Mouse (Mus musculus) CH12.LX (cell line): ENCODE data around the gene Car15. TPM values are rescaled to one million over a fixed set of nuclear protein-coding genes. Genes with fewer than 3 reads are reported as not detected.

ENCODE experiments used
- DNase-seq: peaks from one replicate; pipeline ENCODE4 v3.0.0-alpha.2; 2013; ENCODE audit errors: extremely low read depth
- H3K27ac ChIP-seq: 2 replicates; pipeline ENCODE4 v1.5.1; 2012; ENCODE audit warnings: low read depth, mild to moderate bottlenecking, control low read depth, moderate library complexity; ENCODE audit not compliant: insufficient read depth
- H3K27me3 ChIP-seq: replicated peaks from 2 replicates; pipeline ENCODE3; 2012; ENCODE audit warnings: inconsistent platforms
- H3K36me3 ChIP-seq, 2 experiments: replicated peaks in 1 of 2; 2 replicates each; pipeline versions ENCODE3 to v1.6.1; 2012; ENCODE audit warnings: inconsistent platforms in 1 of 2, low read length in 1 of 2, mild to moderate bottlenecking in 1 of 2, mixed read lengths in 1 of 2, moderate library complexity in 1 of 2; ENCODE audit not compliant: control insufficient read depth in 1 of 2, insufficient read depth in 1 of 2
- H3K4me1 ChIP-seq, 2 experiments: 2 replicates each; pipeline ENCODE4 v1.6.1; 2012; ENCODE audit warnings: inconsistent platforms in 1 of 2, moderate library complexity in 1 of 2; ENCODE audit not compliant: insufficient read depth in 2 of 2, control insufficient read depth in 1 of 2
- H3K4me2 ChIP-seq: 2 replicates; pipeline ENCODE4 v1.6.1; 2012; ENCODE audit warnings: low read depth, mild to moderate bottlenecking, control low read depth; ENCODE audit not compliant: poor library complexity, insufficient read depth, severe bottlenecking
- H3K4me3 ChIP-seq, 3 experiments: fragments of 150-350 bp in 1 of 3; sonication (generic) in 1 of 3; replicated peaks in 1 of 3; 2 replicates each; pipeline versions ENCODE3 to v1.5.1; 2011 to 2012; ENCODE audit warnings: low read depth in 2 of 3, low read length in 2 of 3, mild to moderate bottlenecking in 2 of 3, moderate library complexity in 2 of 3, control low read depth in 1 of 3, improper control_type of control experiment in 1 of 3, inconsistent platforms in 1 of 3, mixed read lengths in 1 of 3; ENCODE audit not compliant: poor library complexity in 1 of 3
- H3K79me2 ChIP-seq: replicated peaks from 2 replicates; pipeline ENCODE4 v1.6.1; 2012; ENCODE audit warnings: mild to moderate bottlenecking, moderate library complexity; ENCODE audit not compliant: control insufficient read depth, poor library complexity, insufficient read depth, severe bottlenecking; ENCODE audit errors: extremely low read depth
- H3K9ac ChIP-seq: 2 replicates; pipeline ENCODE4 v1.6.1; 2012; ENCODE audit warnings: low read depth, mild to moderate bottlenecking, control low read depth, moderate library complexity; ENCODE audit not compliant: insufficient read depth
- H3K9me3 ChIP-seq: replicated peaks from 2 replicates; pipeline ENCODE3; 2012; ENCODE audit warnings: low read length, inconsistent platforms, mixed read lengths
- CHD2 ChIP-seq: IDR thresholded peaks from 2 replicates; pipeline ENCODE4 v1.6.1; 2011; ENCODE audit warnings: low read length, improper control_type of control experiment
- CTCF ChIP-seq, 2 experiments: IDR thresholded peaks in 1 of 2; conservative IDR thresholded peaks in 1 of 2; 2 replicates each; pipeline ENCODE4 v1.5.1; 2011 to 2012; ENCODE audit warnings: low read depth in 2 of 2, low read length in 2 of 2, improper control_type of control experiment in 1 of 2, inconsistent platforms in 1 of 2, mild to moderate bottlenecking in 1 of 2, moderate library complexity in 1 of 2
- ELF1 ChIP-seq: IDR thresholded peaks from 2 replicates; pipeline ENCODE4 v1.6.1; 2014; ENCODE audit warnings: low read depth, mild to moderate bottlenecking, inconsistent platforms, low read length, improper control_type of control experiment
- EP300 ChIP-seq: IDR thresholded peaks from 2 replicates; pipeline ENCODE4 v1.6.1; 2011; ENCODE audit warnings: low read length, improper control_type of control experiment
- HCFC1 ChIP-seq: IDR thresholded peaks from 2 replicates; pipeline ENCODE4 v1.6.1; 2012; ENCODE audit warnings: low read depth, mild to moderate bottlenecking, inconsistent platforms, low read length, improper control_type of control experiment
- JUN ChIP-seq: IDR thresholded peaks from 2 replicates; pipeline ENCODE4 v1.6.1; 2011; ENCODE audit warnings: low read depth, mild to moderate bottlenecking, low read length, improper control_type of control experiment, moderate library complexity; ENCODE audit not compliant: insufficient read depth
- KAT2A ChIP-seq: IDR thresholded peaks from 2 replicates; pipeline ENCODE4 v1.6.1; 2012; ENCODE audit warnings: low read length, improper control_type of control experiment, inconsistent platforms; ENCODE audit not compliant: insufficient replicate concordance
- MAFK ChIP-seq: IDR thresholded peaks from 2 replicates; pipeline ENCODE4 v1.6.1; 2011; ENCODE audit warnings: low read length, improper control_type of control experiment; ENCODE audit not compliant: insufficient replicate concordance
- MAX ChIP-seq: IDR thresholded peaks from 2 replicates; pipeline ENCODE4 v1.6.1; 2011; ENCODE audit warnings: low read length, improper control_type of control experiment
- PAX5 ChIP-seq: IDR thresholded peaks from 2 replicates; pipeline ENCODE4 v1.6.1; 2012; ENCODE audit warnings: low read length, inconsistent platforms, mixed read lengths
- RCOR1 ChIP-seq: conservative IDR thresholded peaks from 2 replicates; pipeline ENCODE4 v1.6.1; 2012; ENCODE audit warnings: low read depth, mild to moderate bottlenecking, inconsistent platforms, low read length, improper control_type of control experiment
- SIN3A ChIP-seq: IDR thresholded peaks from 2 replicates; pipeline ENCODE4 v1.6.1; 2012; ENCODE audit warnings: low read length, improper control_type of control experiment, inconsistent platforms
- SMC3 ChIP-seq: IDR thresholded peaks from 2 replicates; pipeline ENCODE4 v1.6.1; 2011; ENCODE audit warnings: low read depth, low read length, improper control_type of control experiment
- TBP ChIP-seq: conservative IDR thresholded peaks from 2 replicates; pipeline ENCODE4 v1.6.1; 2011; ENCODE audit warnings: low read depth, low read length, improper control_type of control experiment
- TCF12 ChIP-seq: IDR thresholded peaks from 2 replicates; pipeline ENCODE4 v1.6.1; 2014; ENCODE audit warnings: low read depth, mild to moderate bottlenecking, inconsistent platforms, low read length, improper control_type of control experiment
- UBTF ChIP-seq: IDR thresholded peaks from 2 replicates; pipeline ENCODE4 v1.6.1; 2012; ENCODE audit warnings: low read depth, mild to moderate bottlenecking, inconsistent platforms, low read length, improper control_type of control experiment, moderate library complexity
- USF1 ChIP-seq: IDR thresholded peaks from 2 replicates; pipeline ENCODE4 v1.6.1; 2014; ENCODE audit warnings: low read depth, mild to moderate bottlenecking, inconsistent platforms, low read length, improper control_type of control experiment
- ZC3H11A ChIP-seq: IDR thresholded peaks from 2 replicates; pipeline ENCODE4 v1.6.1; 2012; ENCODE audit warnings: low read depth, mild to moderate bottlenecking, inconsistent platforms, low read length, improper control_type of control experiment
- ZMIZ1 ChIP-seq: IDR thresholded peaks from 2 replicates; pipeline ENCODE4 v1.6.1; 2012; ENCODE audit warnings: low read depth, mild to moderate bottlenecking, inconsistent platforms, low read length, improper control_type of control experiment
- dilution Hi-C: fragments of 300-500 bp; cut with MboI; formaldehyde crosslinking; loops from 2 replicates; pipeline ENCODE4 v1.14.3; 2020; ENCODE audit warnings: low sequenced_read_pairs; ENCODE audit not compliant: extremely low pct_unique_long_range_greater_than_20kb, extremely low pct_ligation_motif_present
- in situ Hi-C: fragments of 300-500 bp; cut with MboI; formaldehyde crosslinking; loops from 3 replicates; pipeline ENCODE4 v1.14.3; 2019; ENCODE audit warnings: low sequenced_read_pairs, low pct_ligation_motif_present, low pct_unique_long_range_greater_than_20kb, mixed read lengths
- polyA plus RNA-seq: library from polyadenylated mRNA; unstranded; fragments of >175 nt; gene quantifications from 2 replicates; pipeline ENCODE4 v1.2.1, GENCODE M21; 2012; ENCODE audit warnings: low read depth; ENCODE audit not compliant: insufficient read length
- total RNA-seq, 2 experiments: library from RNA; depleted of rRNA; stranded (reverse); fragments of 300-350 nt in 1 of 2; fragments of >200 nt in 1 of 2; gene quantifications; 2 replicates each; pipeline ENCODE4 v1.2.3; 2012 to 2014

Gene Car15
- total and polyA plus RNA-seq, 3 experiments = 1.5 to 3.9 (median 1.6) TPM

- Histone ChIP-seq H3K9me3 (peaks cover 24% of the 10 kb centered on the region), H3K36me3 (no peaks in the 10 kb centered on the region), H3K4me3 (no peak overlapping the region), H3K9ac (no peak overlapping the region), H3K4me2 (no peak overlapping the region), H3K4me1 (no peaks in the 10 kb centered on the region), H3K79me2 (no peaks in the 10 kb centered on the region), H3K27me3 (peaks cover 44% of the 10 kb centered on the region), H3K27ac (no peak overlapping the region)
- TF ChIP-seq EP300 (no peak), CHD2 (no peak), SMC3 (no peak), JUN (no peak), MAFK (no peak), SIN3A (no peak), USF1 (no peak), MAX (no peak), ELF1 (no peak), PAX5 (no peak), ZC3H11A (no peak), RCOR1 (no peak), KAT2A (no peak), HCFC1 (no peak), ZMIZ1 (no peak)
- in situ Hi-C loops = no loop called here
- dilution Hi-C loops = no loop called here
- no peak for DNase-seq
Observed at GRCm38 (mm10) chr16:17802456-17802838, 35.7 kb downstream of the Car15 start.

DNA sequence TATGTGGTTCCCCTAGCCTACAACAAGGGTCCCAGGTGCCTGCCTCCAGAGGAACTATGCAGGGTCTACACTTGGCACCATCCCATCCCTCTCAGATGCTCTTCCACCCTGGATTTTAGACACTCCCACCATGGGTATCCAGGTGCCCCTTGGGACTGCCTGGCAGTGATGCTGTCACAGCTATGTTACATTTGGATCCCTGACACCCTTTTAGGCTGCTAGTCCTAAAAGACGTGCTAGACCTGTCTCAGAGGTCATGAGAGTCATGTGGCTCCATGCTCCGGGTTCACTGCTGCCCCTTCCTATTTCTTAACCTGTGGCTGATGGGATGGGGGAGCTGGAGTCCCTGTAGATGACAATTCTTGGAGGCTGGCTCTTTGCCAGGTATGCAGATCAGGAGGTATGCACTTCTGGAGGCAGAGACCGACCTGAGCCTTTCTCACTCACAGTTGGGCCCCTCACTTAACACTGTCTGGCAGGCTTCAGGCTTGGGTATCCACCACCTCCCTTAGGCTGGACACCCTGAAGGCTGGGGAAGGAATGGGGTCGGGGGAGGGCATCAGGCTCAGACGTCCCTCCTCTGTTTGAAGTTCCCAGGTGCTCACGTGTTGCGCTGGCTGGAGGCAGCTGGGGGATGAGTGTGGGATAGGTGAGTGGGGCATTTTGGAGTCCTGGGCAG lies 36.2 kb downstream of the Car15 start:
- dilution Hi-C loops = no loop called here
- Histone ChIP-seq H3K4me2 (no peak overlapping the region), H3K4me1 (no peaks in the 10 kb centered on the region), H3K9me3 (peaks cover 24% of the 10 kb centered on the region), H3K9ac (no peak overlapping the region), H3K36me3 (no peaks in the 10 kb centered on the region), H3K27ac (no peak overlapping the region), H3K79me2 (no peaks in the 10 kb centered on the region), H3K27me3 (peaks cover 44% of the 10 kb centered on the region), H3K4me3 (no peak overlapping the region)
- in situ Hi-C loops = no loop called here
- DNase-seq = no peak
- TF ChIP-seq JUN (no peak), TCF12 (no peak), UBTF (no peak), MAFK (no peak), TBP (no peak), ELF1 (no peak), CTCF (conservative IDR thresholded peaks at IDR 0.05 in 1 of 2, IDR thresholded peaks at IDR 0.05 in 1 of 2; ENCODE audit: low read depth in 2 of 2, low read length in 2 of 2) (no peak)
